Mouse (Mus musculus) heart, embryonic 15.5 days (tissue): ENCODE results near the gene Tlnrd1. TPM values are rescaled to one million over a fixed set of nuclear protein-coding genes. Genes with fewer than 3 reads are reported as not detected.

Experiments
- ATAC-seq: fragments of 200-750 bp; cut with Nextera tagmentation; replicated peaks from 2 replicates; pipeline ENCODE4 v1.8.0; 2017; ENCODE audit warnings: low read depth, moderate TSS enrichment; ENCODE audit not compliant: insufficient number of reproducible peaks, insufficient read depth, low FRiP score
- H3K27ac ChIP-seq: fragments of 300-500 bp; sonication (generic); 2 replicates; pipeline ENCODE4 v1.5.1; 2015; ENCODE audit warnings: mild to moderate bottlenecking, inconsistent platforms
- H3K27me3 ChIP-seq: fragments of 300-500 bp; sonication (generic); 2 replicates; pipeline ENCODE4 v1.6.1; 2015; ENCODE audit warnings: inconsistent platforms
- H3K36me3 ChIP-seq: fragments of 300-500 bp; sonication (generic); 2 replicates; pipeline ENCODE4 v1.6.1; 2015; ENCODE audit warnings: mild to moderate bottlenecking, inconsistent platforms
- H3K4me1 ChIP-seq: fragments of 300-500 bp; sonication (generic); replicated peaks from 2 replicates; pipeline ENCODE4 v1.6.1; 2015; ENCODE audit warnings: inconsistent platforms
- H3K4me2 ChIP-seq: fragments of 300-500 bp; sonication (generic); 2 replicates; pipeline ENCODE4 v1.6.1; 2015; ENCODE audit warnings: inconsistent platforms, mild to moderate bottlenecking, moderate library complexity
- H3K4me3 ChIP-seq: fragments of 300-500 bp; sonication (generic); 2 replicates; pipeline ENCODE4 v1.5.1; 2015; ENCODE audit warnings: mild to moderate bottlenecking, inconsistent platforms
- H3K9ac ChIP-seq: fragments of 300-500 bp; sonication (generic); 2 replicates; pipeline ENCODE4 v1.6.1; 2015; ENCODE audit warnings: mild to moderate bottlenecking, inconsistent platforms
- H3K9me3 ChIP-seq: fragments of 300-500 bp; sonication (generic); replicated peaks from 2 replicates; pipeline ENCODE4 v1.6.1; 2016; ENCODE audit warnings: inconsistent platforms
- WGBS: fragments of 180-500 bp; shearing (Covaris S2); methylation state at CpG from one replicate; pipeline ENCODE4 v1.1.7; 2015; ENCODE audit warnings: mixed read lengths; 5-methylcytosine and 5-hydroxymethylcytosine counted together
- polyA plus RNA-seq: library from polyadenylated mRNA; unstranded; fragments of >200 nt; fragmentation: Nextera tagmentation; extraction: Ambion mirVana; gene quantifications from 2 replicates; pipeline ENCODE4 v1.2.1, GENCODE M21; 2015

Tlnrd1 gene
- polyA plus RNA-seq, 1 experiment from 2014 or later = 10.2 TPM

GRCm38 (mm10) chr7:83857208-83857488 is 27.0 kb downstream of the Tlnrd1 start:
- no peak overlapping the region; the same call in 1 of the 2 replicates for H3K27ac ChIP-seq
- ATAC-seq = no peak

GRCm38 (mm10) chr7:83856353-83857207 is 27.5 kb downstream of the Tlnrd1 start:
- H3K4me1 ChIP-seq = peaks cover 2% of the 10 kb centered on the region; the same call in 1 of the 2 replicates
- H3K9me3 ChIP-seq = no peaks in the 10 kb centered on the region
- H3K27ac ChIP-seq = no peak overlapping the region; the same call in 1 of the 2 replicates
- no peak for ATAC-seq
- H3K9ac ChIP-seq = no peak overlapping the region
- no peak overlapping the region for H3K4me3 ChIP-seq
- no peaks in the 10 kb centered on the region for H3K27me3 ChIP-seq
- H3K36me3 ChIP-seq = no peaks in the 10 kb centered on the region
- no peak overlapping the region for H3K4me2 ChIP-seq
- 48% methylated on average over 9 of the region's 9 CpGs for WGBS

More at GRCm38 (mm10) chr7:83857208-83857488, 27.0 kb downstream of the Tlnrd1 start:
- no peak overlapping the region for H3K9ac ChIP-seq
- no peaks in the 10 kb centered on the region for H3K36me3 ChIP-seq
- 60% methylated on average over 2 of the region's 2 CpGs for WGBS
- peaks cover 2% of the 10 kb centered on the region; the same call in 1 of the 2 replicates for H3K4me1 ChIP-seq
- no peaks in the 10 kb centered on the region for H3K27me3 ChIP-seq
- H3K9me3 ChIP-seq = no peaks in the 10 kb centered on the region
- no peak overlapping the region for H3K4me3 ChIP-seq
- no peak overlapping the region for H3K4me2 ChIP-seq

- ATAC-seq = no peak
- Histone ChIP-seq H3K9ac (no peak overlapping the region), H3K27ac (no peak overlapping the region), H3K4me1 (peaks cover 2% of the 10 kb centered on the region; the same call in 1 of the 2 replicates), H3K36me3 (no peaks in the 10 kb centered on the region), H3K9me3 (no peaks in the 10 kb centered on the region), H3K4me3 (no peak overlapping the region), H3K4me2 (no peak overlapping the region), H3K27me3 (no peaks in the 10 kb centered on the region)
- 82% methylated on average over 1 of the region's 1 CpGs for WGBS
These were observed 28.9 kb downstream of the Tlnrd1 start for GRCm38 (mm10) chr7:83855203-83855602.

- 40% methylated on average over 5 of the region's 5 CpGs for WGBS
- H3K4me1 ChIP-seq = peaks cover 2% of the 10 kb centered on the region; the same call in 1 of the 2 replicates
- no peaks in the 10 kb centered on the region for H3K9me3 ChIP-seq
- H3K36me3 ChIP-seq = no peaks in the 10 kb centered on the region
- no peak overlapping the region for H3K27ac ChIP-seq
- no peak overlapping the region for H3K4me3 ChIP-seq
- ATAC-seq = no peak
- no peak overlapping the region for H3K9ac ChIP-seq
- no peaks in the 10 kb centered on the region for H3K27me3 ChIP-seq
- H3K4me2 ChIP-seq = no peak overlapping the region
These were observed 31.4 kb downstream of the Tlnrd1 start for GRCm38 (mm10) chr7:83852381-83853380.

GRCm38 (mm10) chr7:83851569-83852380 is 32.3 kb downstream of the Tlnrd1 start:
- H3K4me3 ChIP-seq = no peak overlapping the region
- no peak overlapping the region for H3K4me2 ChIP-seq
- H3K9me3 ChIP-seq = no peaks in the 10 kb centered on the region
- WGBS = 69% methylated on average over 5 of the region's 5 CpGs
- no peak for ATAC-seq
- no peak overlapping the region for H3K9ac ChIP-seq
- H3K4me1 ChIP-seq = peaks cover 2% of the 10 kb centered on the region; the same call in 1 of the 2 replicates
- H3K27me3 ChIP-seq = no peaks in the 10 kb centered on the region
- no peaks in the 10 kb centered on the region for H3K36me3 ChIP-seq
- no peak overlapping the region for H3K27ac ChIP-seq

- H3K27ac ChIP-seq = no peak overlapping the region
- ATAC-seq = no peak
- H3K27me3 ChIP-seq = no peaks in the 10 kb centered on the region
- H3K36me3 ChIP-seq = no peaks in the 10 kb centered on the region
- no peak overlapping the region for H3K4me2 ChIP-seq
- no peaks in the 10 kb centered on the region for H3K9me3 ChIP-seq
- H3K4me1 ChIP-seq = no peaks in the 10 kb centered on the region; the same call in 1 of the 2 replicates
- WGBS = 48% methylated on average over 5 of the region's 5 CpGs
- H3K4me3 ChIP-seq = no peak overlapping the region
- H3K9ac ChIP-seq = no peak overlapping the region
These were observed 36.7 kb downstream of the Tlnrd1 start for GRCm38 (mm10) chr7:83847187-83848075.

- Histone ChIP-seq H3K4me2 (no peak overlapping the region), H3K4me3 (no peak overlapping the region), H3K27me3 (no peaks in the 10 kb centered on the region), H3K9ac (no peak overlapping the region), H3K9me3 (no peaks in the 10 kb centered on the region), H3K4me1 (peaks cover 5% of the 10 kb centered on the region; the same call in 1 of the 2 replicates), H3K27ac (no peak overlapping the region), H3K36me3 (no peaks in the 10 kb centered on the region)
- ATAC-seq = no peak
- 77% methylated on average over 3 of the region's 3 CpGs for WGBS
These were observed 39.3 kb downstream of the Tlnrd1 start for GRCm38 (mm10) chr7:83844807-83845206.

GRCm38 (mm10) chr7:83842486-83843259 is 41.4 kb downstream of the Tlnrd1 start:
- H3K27ac ChIP-seq = peak overlapping the region; percentile 25; the same call in 1 of the 2 replicates
- no peak overlapping the region for H3K4me2 ChIP-seq
- ATAC-seq = peak; percentile 35; the same call in 1 of the 2 replicates
- H3K9me3 ChIP-seq = no peaks in the 10 kb centered on the region
- no peaks in the 10 kb centered on the region for H3K36me3 ChIP-seq
- H3K4me3 ChIP-seq = no peak overlapping the region
- no peaks in the 10 kb centered on the region for H3K27me3 ChIP-seq
- H3K9ac ChIP-seq = no peak overlapping the region
- peaks cover 5% of the 10 kb centered on the region; the same call in 1 of the 2 replicates for H3K4me1 ChIP-seq
- WGBS = 46% methylated on average over 6 of the region's 6 CpGs

GRCm38 (mm10) chr7:83840076-83840475 is 44.0 kb downstream of the Tlnrd1 start:
- Histone ChIP-seq H3K27me3 (no peaks in the 10 kb centered on the region), H3K36me3 (no peaks in the 10 kb centered on the region), H3K4me3 (no peak overlapping the region), H3K4me2 (no peak overlapping the region), H3K27ac (no peak overlapping the region), H3K9me3 (no peaks in the 10 kb centered on the region), H3K9ac (no peak overlapping the region), H3K4me1 (peaks cover 5% of the 10 kb centered on the region; the same call in 1 of the 2 replicates)
- no peak for ATAC-seq
- 71% methylated on average over 2 of the region's 2 CpGs for WGBS
